Mouse (Mus musculus) embryonic fibroblast, embryonic 13.5 days (primary cell): ENCODE measurements around the gene S100a1. TPM values are rescaled to one million over a fixed set of nuclear protein-coding genes. Genes with fewer than 3 reads are reported as not detected.

Experiments used
- H3K27ac ChIP-seq: 2 replicates; pipeline ENCODE4 v1.5.1; 2012; ENCODE audit warnings: low read length, control low read depth, inconsistent platforms; ENCODE audit not compliant: insufficient read depth
- H3K4me1 ChIP-seq: 2 replicates; pipeline ENCODE4 v1.6.1; 2011; ENCODE audit warnings: low read length; ENCODE audit not compliant: control insufficient read depth, insufficient read depth
- H3K4me3 ChIP-seq: 2 replicates; pipeline ENCODE4 v1.5.1; 2011; ENCODE audit warnings: mild to moderate bottlenecking, control low read depth, low read length; ENCODE audit not compliant: insufficient read depth
- CTCF ChIP-seq: IDR thresholded peaks from 2 replicates; pipeline ENCODE4 v1.5.1; 2011; ENCODE audit warnings: mild to moderate bottlenecking, control low read depth, low read length, moderate library complexity, borderline replicate concordance; ENCODE audit not compliant: insufficient read depth
- POLR2A ChIP-seq: IDR thresholded peaks from 2 replicates; pipeline ENCODE4 v1.6.1; 2011; ENCODE audit warnings: low read depth, mild to moderate bottlenecking, control low read depth, low read length, moderate library complexity
- polyA plus RNA-seq: library from polyadenylated mRNA; stranded (reverse); fragments of >200 nt; gene quantifications from 2 replicates; pipeline ENCODE4 v1.2.4, GENCODE M21; 2011; ENCODE audit warnings: low read depth; ENCODE audit not compliant: missing spikeins, insufficient read length

The S100a1 gene
- polyA plus RNA-seq, 1 experiment, result 27.6 TPM

DNA sequence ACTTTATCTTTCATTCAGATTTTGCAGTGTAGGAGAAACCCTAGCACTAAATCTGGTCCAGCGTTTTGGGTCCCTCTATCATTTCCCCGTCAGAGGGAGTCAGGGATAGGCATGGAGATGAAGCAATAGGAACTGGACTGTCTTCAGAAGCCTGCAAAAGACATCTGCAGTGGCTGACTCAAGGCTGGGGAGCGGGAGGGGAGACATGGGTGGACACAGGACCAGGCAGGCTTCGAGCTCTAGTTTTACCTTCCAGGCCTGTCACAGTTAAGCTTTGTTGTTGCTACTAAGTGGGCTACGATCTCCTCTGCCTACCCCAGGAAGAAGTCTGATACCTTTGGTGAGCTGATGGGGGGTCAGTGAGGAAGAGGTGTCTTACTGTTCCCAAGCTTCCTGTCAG is 1.9 kb downstream of the S100a1 start:
- Histone ChIP-seq H3K4me3 (no peak overlapping the region), H3K27ac (no peak overlapping the region), H3K4me1 (peaks cover 10% of the 10 kb centered on the region; the same call in 1 of the 2 replicates)
- no peak for TF ChIP-seq CTCF
- no peak for TF ChIP-seq POLR2A

DNA sequence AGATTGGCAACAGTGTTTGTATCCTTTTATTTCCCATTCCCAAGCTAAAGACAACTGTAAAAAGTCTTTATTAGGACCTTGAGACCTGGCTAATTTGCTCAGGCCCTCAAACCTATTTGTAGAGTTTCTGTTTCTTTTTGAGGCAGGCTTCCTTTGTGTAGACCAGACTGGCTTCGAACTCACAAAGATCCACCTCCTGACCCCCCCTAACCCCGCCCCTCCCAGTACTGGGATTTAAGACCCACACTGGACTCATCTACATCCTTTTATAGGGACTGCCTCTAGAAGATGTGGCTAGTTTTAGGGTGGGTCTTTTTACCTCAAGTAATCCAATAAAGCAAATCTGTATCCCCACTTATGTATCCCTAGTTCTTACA is 4.5 kb downstream of the S100a1 start:
- TF ChIP-seq POLR2A (no peak), CTCF (no peak)
- Histone ChIP-seq H3K4me1 (peaks cover 6% of the 10 kb centered on the region; the same call in 1 of the 2 replicates), H3K4me3 (no peak overlapping the region), H3K27ac (no peak overlapping the region)

DNA sequence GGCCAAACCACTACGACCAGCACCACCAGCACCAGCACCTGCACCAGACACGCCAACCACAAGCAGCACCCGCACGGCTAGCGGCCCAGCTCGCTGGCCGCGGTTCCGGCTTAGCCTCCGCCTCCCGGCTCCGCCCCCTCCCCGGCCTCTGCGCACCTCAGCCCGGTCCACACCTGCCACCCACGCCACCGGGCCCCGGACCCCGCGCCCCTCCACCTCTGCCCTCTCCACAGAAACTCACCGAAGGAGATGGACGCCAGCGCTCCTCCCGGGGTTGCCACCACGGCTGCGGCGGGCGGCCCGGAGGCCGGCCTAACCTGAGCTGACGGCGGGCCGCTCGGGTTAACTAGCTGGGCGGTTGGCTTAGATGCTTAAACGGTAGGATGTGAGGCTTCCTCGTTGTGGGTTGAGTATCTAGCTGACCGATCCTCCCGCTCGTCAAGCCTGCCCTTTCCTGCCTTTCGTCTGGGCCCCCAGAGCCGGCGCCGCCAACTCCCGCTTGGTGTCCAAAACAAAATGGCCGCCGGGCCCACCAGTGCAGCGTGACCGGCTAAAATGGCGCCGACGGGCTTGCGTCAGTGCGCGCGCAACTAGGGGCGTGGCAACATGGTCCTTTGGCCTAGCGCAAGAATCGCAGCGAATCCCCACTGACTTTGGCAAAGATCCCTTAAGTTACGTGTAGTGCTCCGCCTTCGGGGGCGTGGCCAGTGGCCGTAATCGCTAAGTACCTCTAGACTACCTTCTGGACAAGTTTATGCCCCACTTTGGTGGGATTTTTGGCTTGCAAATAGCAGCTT is 5.0 kb downstream of the S100a1 start, which contains the start of gene Chtop:
Gene Chtop, minus strand, starts transcription at position 549 of the 797 bp plus-strand sequence.
- Histone ChIP-seq H3K4me1 (peaks cover 6% of the 10 kb centered on the region; the same call in 1 of the 2 replicates), H3K27ac (peak within 1 kb of the TSS; percentile 73), H3K4me3 (peak within 1 kb of the TSS; percentile 98)
- TF ChIP-seq POLR2A (peak; percentile 78), CTCF (no peak)

DNA sequence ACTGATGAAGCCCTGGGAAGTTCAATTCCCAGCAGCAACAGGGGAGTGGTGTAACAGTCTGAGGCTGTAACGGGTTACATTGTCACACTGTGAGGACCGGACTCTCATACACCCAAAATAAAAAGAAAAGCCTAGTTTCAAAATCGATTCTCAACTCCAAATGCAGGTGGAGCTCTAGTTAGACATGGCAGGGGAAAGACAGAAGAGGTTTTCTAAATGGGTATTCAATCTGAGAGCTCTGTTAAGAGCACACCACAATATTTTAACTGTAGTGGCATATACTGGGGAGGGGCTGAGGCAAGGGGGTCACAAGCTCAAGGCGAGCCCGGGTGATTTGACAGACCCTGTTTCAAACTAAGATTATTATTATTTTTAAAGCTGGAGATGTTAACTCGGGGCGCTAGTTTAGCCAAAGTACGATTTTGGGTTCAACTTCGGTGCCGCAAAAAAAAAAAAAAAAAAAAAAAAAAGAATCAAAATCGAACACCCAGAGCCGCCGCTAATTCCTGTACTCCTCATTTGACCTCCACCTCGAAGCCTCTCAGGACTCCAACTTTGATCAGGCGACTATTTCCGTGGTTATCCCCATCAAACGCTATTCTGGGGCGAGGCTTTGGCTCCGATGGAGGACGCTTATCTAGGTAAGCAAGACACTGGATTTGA is 5.8 kb downstream of the S100a1 start:
- Histone ChIP-seq H3K4me1 (peaks cover 6% of the 10 kb centered on the region; the same call in 1 of the 2 replicates), H3K4me3 (peak overlapping the region; percentile 98), H3K27ac (peak overlapping the region; percentile 29; the same call in 1 of the 2 replicates)
- no peak for TF ChIP-seq POLR2A
- TF ChIP-seq CTCF, result no peak

DNA sequence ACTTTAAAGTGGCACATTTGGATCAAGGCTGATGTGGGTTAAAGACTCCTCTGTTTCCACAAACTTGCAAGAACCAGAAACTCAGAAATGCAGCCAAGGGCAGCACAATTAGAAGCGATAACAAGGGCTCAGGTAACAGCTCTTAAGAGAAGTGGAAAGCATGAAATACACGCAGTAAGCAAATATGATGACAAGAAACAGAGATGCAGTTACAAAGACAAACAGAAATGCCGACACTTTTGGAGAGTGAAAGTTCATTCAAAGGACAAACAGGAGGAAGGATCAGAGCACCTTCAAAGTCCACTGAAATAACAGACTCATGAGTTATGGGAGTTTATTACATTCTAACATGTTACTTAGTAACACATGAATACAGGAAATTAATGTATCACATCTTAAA is 7.8 kb downstream of the S100a1 start:
- H3K27ac ChIP-seq, result no peak overlapping the region
- no peak for TF ChIP-seq POLR2A
- no peak for TF ChIP-seq CTCF
- peaks cover 6% of the 10 kb centered on the region; the same call in 1 of the 2 replicates for H3K4me1 ChIP-seq
- no peak overlapping the region for H3K4me3 ChIP-seq

DNA sequence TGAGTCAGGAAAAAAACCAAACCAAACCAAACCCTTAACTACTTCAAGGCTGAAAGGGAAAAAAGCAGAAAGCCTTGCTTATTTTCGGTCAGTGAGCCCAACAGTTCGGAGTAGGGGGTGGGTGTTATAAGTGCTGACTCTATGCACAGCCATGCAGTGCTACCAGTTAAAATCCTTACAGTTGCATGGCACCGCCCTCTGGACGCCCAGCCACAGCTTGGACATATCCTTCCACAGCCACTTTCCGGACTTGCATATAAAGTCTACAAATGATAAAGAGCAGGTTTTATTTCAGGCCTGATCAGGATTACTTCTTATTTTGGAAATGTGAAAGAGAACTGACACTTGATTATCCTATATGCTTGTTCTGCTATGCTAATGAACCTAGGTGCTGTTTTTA is 9.0 kb downstream of the S100a1 start:
- no peak overlapping the region for H3K27ac ChIP-seq
- H3K4me1 ChIP-seq, result peaks cover 6% of the 10 kb centered on the region; the same call in 1 of the 2 replicates
- no peak overlapping the region for H3K4me3 ChIP-seq
- TF ChIP-seq POLR2A (no peak), CTCF (no peak)

DNA sequence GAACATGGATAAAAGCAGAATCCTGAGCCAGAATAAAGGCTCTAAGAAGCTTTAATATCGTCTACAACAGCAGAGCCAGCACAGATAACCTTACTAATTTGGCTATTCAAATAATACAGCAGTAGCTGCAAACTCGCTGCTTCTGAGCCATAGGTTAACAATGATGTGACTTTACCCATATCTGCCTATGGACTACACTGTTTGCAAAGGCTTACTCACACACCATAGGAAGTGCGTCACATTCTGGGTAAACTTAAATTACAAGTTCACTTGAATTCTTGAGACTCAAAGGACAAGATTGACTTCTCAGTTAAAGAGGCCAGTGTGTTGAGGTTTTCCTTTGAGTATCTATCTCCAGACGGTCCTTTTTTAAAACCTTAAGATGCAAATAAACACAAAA is 10.7 kb downstream of the S100a1 start:
- no peak overlapping the region for H3K27ac ChIP-seq
- no peak overlapping the region for H3K4me3 ChIP-seq
- TF ChIP-seq POLR2A (no peak), CTCF (no peak)
- H3K4me1 ChIP-seq, result peaks cover 6% of the 10 kb centered on the region; the same call in 1 of the 2 replicates

DNA sequence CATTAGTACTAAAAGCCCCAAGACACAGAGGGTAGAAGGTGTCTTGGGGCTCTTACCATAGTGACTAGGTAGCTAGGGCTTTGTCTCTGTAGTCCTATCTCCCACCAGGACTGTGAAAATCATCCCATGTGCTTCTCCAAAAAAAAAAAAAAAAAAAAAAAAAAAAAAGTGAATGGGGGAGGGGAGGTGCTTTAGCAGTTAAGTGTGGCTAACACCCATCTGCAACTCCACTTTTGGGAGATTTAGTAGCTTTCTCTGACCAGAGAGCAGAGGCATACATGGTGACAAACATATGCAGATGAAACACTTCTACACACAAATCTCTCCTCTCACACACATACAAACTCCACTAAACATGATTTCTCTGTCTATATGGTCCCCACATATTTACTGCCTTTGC is 16.6 kb downstream of the S100a1 start:
- TF ChIP-seq POLR2A (no peak), CTCF (no peak)
- Histone ChIP-seq H3K4me1 (no peaks in the 10 kb centered on the region), H3K27ac (no peak overlapping the region), H3K4me3 (no peak overlapping the region)

DNA sequence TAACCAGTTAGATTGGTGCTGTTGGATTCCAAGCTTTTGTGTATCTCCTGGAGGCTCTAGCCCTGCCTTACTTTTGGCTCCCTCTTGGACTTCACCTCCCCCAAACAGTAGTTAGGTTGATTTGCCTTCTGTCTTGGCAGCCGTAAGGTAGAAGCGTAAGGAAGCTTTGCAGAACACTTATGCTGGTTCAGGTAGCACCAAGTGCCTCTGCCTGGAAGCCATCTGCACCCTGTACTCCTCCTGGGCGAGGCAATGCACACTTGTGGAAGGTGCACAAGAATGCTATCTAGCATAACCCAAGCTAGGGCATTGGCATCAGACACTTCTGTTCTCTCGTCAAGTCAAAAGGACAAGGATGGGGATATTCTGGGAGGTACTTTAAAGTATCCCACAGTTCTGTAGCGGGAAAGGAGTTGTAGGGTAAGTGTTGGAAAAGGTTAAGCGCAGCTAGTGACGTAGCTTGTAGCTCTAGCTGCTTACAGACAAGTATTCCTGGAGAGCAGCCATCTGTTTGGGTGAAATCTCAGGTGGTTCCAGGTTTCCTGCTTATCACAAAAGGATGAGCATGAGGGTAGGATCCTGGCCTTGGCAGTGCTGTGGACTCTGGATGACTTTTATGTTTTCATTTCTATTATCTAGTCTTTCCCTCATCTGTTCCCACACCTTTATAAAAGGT is 18.2 kb downstream of the S100a1 start:
- TF ChIP-seq CTCF (no peak), POLR2A (no peak)
- Histone ChIP-seq H3K4me3 (no peak overlapping the region), H3K4me1 (no peaks in the 10 kb centered on the region), H3K27ac (no peak overlapping the region)
